Mouse (Mus musculus) kidney, adult 2 months (tissue): ENCODE data around the gene Zfp277. TPM values are rescaled to one million over a fixed set of nuclear protein-coding genes. Genes with fewer than 3 reads are reported as not detected.

ENCODE experiments used
- DNase-seq: peaks from one replicate; pipeline ENCODE4 v3.0.0; 2021
- H3K27ac ChIP-seq: fragments of 200-500 bp; 2 replicates; pipeline ENCODE4 v1.5.1; 2012; ENCODE audit warnings: low read depth, low read length, control low read depth, inconsistent platforms; ENCODE audit not compliant: insufficient read depth
- H3K27me3 ChIP-seq: fragments of 200-500 bp; replicated peaks from 2 replicates; pipeline ENCODE4 v1.6.1; 2012; ENCODE audit warnings: mild to moderate bottlenecking, moderate library complexity, low read length, inconsistent platforms; ENCODE audit not compliant: control insufficient read depth, insufficient read depth
- H3K36me3 ChIP-seq: fragments of 200-500 bp; 2 replicates; pipeline ENCODE4 v1.6.1; 2012; ENCODE audit warnings: mild to moderate bottlenecking, moderate library complexity, low read length, inconsistent platforms; ENCODE audit not compliant: control insufficient read depth, insufficient read depth
- H3K4me1 ChIP-seq: fragments of 200-500 bp; 2 replicates; pipeline ENCODE4 v1.6.1; 2011; ENCODE audit warnings: low read length; ENCODE audit not compliant: control insufficient read depth, insufficient read depth
- H3K4me3 ChIP-seq: fragments of 200-500 bp; 2 replicates; pipeline ENCODE4 v1.5.1; 2011; ENCODE audit warnings: mild to moderate bottlenecking, low read depth, low read length, control low read depth; ENCODE audit not compliant: insufficient read depth
- CTCF ChIP-seq: fragments of 200-500 bp; conservative IDR thresholded peaks from 2 replicates; pipeline ENCODE4 v1.5.1; 2011; ENCODE audit warnings: low read depth, mild to moderate bottlenecking, control low read depth, low read length, moderate library complexity, mixed read lengths; ENCODE audit not compliant: insufficient read depth, insufficient read length
- POLR2A ChIP-seq: fragments of 200-500 bp; IDR thresholded peaks from one replicate; pipeline ENCODE4 v1.6.1; 2011; ENCODE audit warnings: low read depth, low read length, control low read depth
- WGBS: fragments of 180-500 bp; shearing (Covaris S2); methylation state at CpG from one replicate; pipeline ENCODE4 v1.1.7; 2018; 5-methylcytosine and 5-hydroxymethylcytosine counted together
- polyA plus RNA-seq: library from polyadenylated mRNA; depleted of rRNA; stranded (reverse); fragments of >200 nt; gene quantifications from 2 replicates; pipeline ENCODE4 v1.2.3, GENCODE M21; 2012; rRNA removed

Gene Zfp277
- 5.9 and 7.3 TPM in 2 replicates for polyA plus RNA-seq

- peak; percentile 100 for DNase-seq
- WGBS: under 1% methylated on average over 80 of the region's 80 CpGs
- Histone ChIP-seq H3K4me1 (peaks cover 12% of the 10 kb centered on the region; the same call in 1 of the 2 replicates), H3K36me3 (no peaks in the 10 kb centered on the region), H3K4me3 (peak within 1 kb of the TSS; percentile 83), H3K27me3 (no peaks in the 10 kb centered on the region), H3K27ac (peak within 1 kb of the TSS; percentile 39)
- peak; percentile 58 for TF ChIP-seq POLR2A
- TF ChIP-seq CTCF: no peak
Measured at GRCm38 (mm10) chr12:40445648-40446449, at the start of gene Zfp277, which contains the start of gene Dock4. Gene Zfp277, minus strand, starts transcription at chr12:40445902. Gene Dock4, plus strand, starts transcription at chr12:40445952.

- Histone ChIP-seq H3K27me3 (no peaks in the 10 kb centered on the region), H3K36me3 (no peaks in the 10 kb centered on the region), H3K4me1 (0 out of 2 replicates have a peak, but pooled peaks cover 7% of the 10 kb centered on the region), H3K4me3 (no peak overlapping the region), H3K27ac (no peak overlapping the region)
- 81% methylated on average over 12 of the region's 12 CpGs for WGBS
- TF ChIP-seq POLR2A: no peak
- TF ChIP-seq CTCF: no peak
- no peak for DNase-seq
Measured at GRCm38 (mm10) chr12:40486047-40486837, 40.5 kb upstream of the Zfp277 start.

- Histone ChIP-seq H3K4me1 (0 out of 2 replicates have a peak, but pooled peaks cover 7% of the 10 kb centered on the region), H3K36me3 (no peaks in the 10 kb centered on the region), H3K27ac (no peak overlapping the region), H3K4me3 (no peak overlapping the region), H3K27me3 (no peaks in the 10 kb centered on the region)
- TF ChIP-seq POLR2A: no peak
- TF ChIP-seq CTCF: no peak
- DNase-seq: peak; percentile 49
- 74% methylated on average over 1 of the region's 1 CpGs for WGBS
Measured at GRCm38 (mm10) chr12:40485210-40485609, 39.5 kb upstream of the Zfp277 start.

- H3K27me3 ChIP-seq: no peaks in the 10 kb centered on the region
- 0 out of 2 replicates have a peak, but pooled peaks cover 7% of the 10 kb centered on the region for H3K4me1 ChIP-seq
- no peak overlapping the region for H3K27ac ChIP-seq
- H3K36me3 ChIP-seq: no peaks in the 10 kb centered on the region
- 27% methylated on average over 3 of the region's 3 CpGs for WGBS
- TF ChIP-seq POLR2A: no peak
- peak; percentile 52 for DNase-seq
- no peak overlapping the region for H3K4me3 ChIP-seq
Measured at GRCm38 (mm10) chr12:40484224-40484623, 38.5 kb upstream of the Zfp277 start.

- 44% methylated on average over 8 of the region's 8 CpGs for whole genome bisulfite sequencing
- DNase-seq: peak; percentile 57
- Histone ChIP-seq H3K36me3 (no peaks in the 10 kb centered on the region), H3K4me1 (peaks cover 3% of the 10 kb centered on the region; the same call in 1 of the 2 replicates), H3K4me3 (no peak overlapping the region), H3K27me3 (no peaks in the 10 kb centered on the region), H3K27ac (no peak overlapping the region)
- TF ChIP-seq POLR2A (no peak), CTCF (no peak)
Measured at GRCm38 (mm10) chr12:40477621-40478452, 32.1 kb upstream of the Zfp277 start.

GRCm38 (mm10) chr12:40473709-40474108 is 28.0 kb upstream of the Zfp277 start:
- WGBS: 60% methylated on average over 2 of the region's 2 CpGs
- Histone ChIP-seq H3K4me1 (peaks cover 8% of the 10 kb centered on the region; the same call in 1 of the 2 replicates), H3K27ac (no peak overlapping the region), H3K27me3 (no peaks in the 10 kb centered on the region), H3K36me3 (no peaks in the 10 kb centered on the region), H3K4me3 (no peak overlapping the region)
- TF ChIP-seq CTCF: no peak
- TF ChIP-seq POLR2A: no peak
- no peak for DNase-seq
